Mouse (Mus musculus) liver, embryonic 14.5 days (tissue): ENCODE measurements around the gene Kcnq4.

Experiments used
- CTCF ChIP-seq: IDR thresholded peaks from 2 replicates; pipeline ENCODE4 v1.5.1; 2016; ENCODE audit warnings: antibody characterized with exemption, low read depth, control low read depth
- EP300 ChIP-seq: IDR thresholded peaks from 2 replicates; pipeline ENCODE4 v1.6.1; 2016; ENCODE audit warnings: antibody characterized with exemption, low read depth

GRCm38 (mm10) chr4:120755801-120756200 lies 7.4 kb upstream of the Kcnq4 start:
- TF ChIP-seq EP300 (no peak), CTCF (no peak)
